Mouse (Mus musculus) testis, adult 2 months (tissue): ENCODE data around the gene Nr1d1. TPM values are rescaled to one million over a fixed set of nuclear protein-coding genes. Genes with fewer than 3 reads are reported as not detected.
A peak's percentile ranks its signal among the peaks of the same experiment; 100 is the strongest.

Source experiments
- H3K27ac ChIP-seq: fragments of 200-500 bp; 2 replicates; pipeline ENCODE4 v1.5.1; 2012; ENCODE audit warnings: low read depth, low read length; ENCODE audit not compliant: control insufficient read depth, insufficient read depth
- H3K27me3 ChIP-seq: fragments of 200-500 bp; 2 replicates; pipeline ENCODE4 v1.6.1; 2012; ENCODE audit warnings: mild to moderate bottlenecking, low read length, moderate library complexity; ENCODE audit not compliant: control insufficient read depth, insufficient read depth
- H3K36me3 ChIP-seq: fragments of 200-500 bp; 2 replicates; pipeline ENCODE4 v1.6.1; 2012; ENCODE audit warnings: mild to moderate bottlenecking, low read length; ENCODE audit not compliant: control insufficient read depth, insufficient read depth
- H3K4me1 ChIP-seq: fragments of 200-500 bp; 2 replicates; pipeline ENCODE4 v1.6.1; 2012; ENCODE audit warnings: low read length; ENCODE audit not compliant: control insufficient read depth, insufficient read depth
- H3K4me3 ChIP-seq: fragments of 200-500 bp; 2 replicates; pipeline ENCODE4 v1.5.1; 2012; ENCODE audit warnings: low read depth, mild to moderate bottlenecking, low read length, moderate library complexity, mixed read lengths; ENCODE audit not compliant: control insufficient read depth
- CTCF ChIP-seq: fragments of 200-500 bp; IDR thresholded peaks from 2 replicates; pipeline ENCODE4 v1.5.1; 2012; ENCODE audit warnings: low read depth, mild to moderate bottlenecking, inconsistent platforms, low read length, moderate library complexity; ENCODE audit not compliant: control insufficient read depth, insufficient read depth, insufficient replicate concordance
- POLR2A ChIP-seq: fragments of 200-500 bp; IDR thresholded peaks from 2 replicates; pipeline ENCODE4 v1.6.1; 2012; ENCODE audit warnings: low read depth, mild to moderate bottlenecking, inconsistent platforms, low read length, moderate library complexity; ENCODE audit not compliant: control insufficient read depth
- polyA plus RNA-seq: library from polyadenylated mRNA; depleted of rRNA; stranded (reverse); fragments of >200 nt; gene quantifications from 2 replicates; pipeline ENCODE4 v1.2.3, GENCODE M21; 2012

Gene Nr1d1
- polyA plus RNA-seq, 1 experiment: 34.7 TPM

DNA sequence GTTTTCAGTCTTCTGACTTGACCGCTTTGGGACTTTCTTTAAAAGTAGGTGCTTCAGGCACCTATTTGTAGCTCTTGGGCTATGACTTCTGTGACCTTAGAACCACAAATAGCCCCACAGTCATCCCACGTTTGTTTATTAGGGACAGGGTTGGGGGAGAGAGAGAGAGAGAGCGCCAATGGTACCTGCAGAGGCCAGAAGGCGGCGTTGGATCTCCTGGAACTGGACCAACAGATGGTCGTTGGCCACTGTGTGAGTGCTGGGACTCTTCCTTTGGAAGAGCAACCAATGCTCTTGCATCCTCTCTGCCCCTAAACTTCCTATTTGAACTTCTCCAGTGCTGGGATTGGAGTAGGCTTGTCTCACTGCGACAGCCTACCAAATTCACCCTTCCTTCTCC, 12.1 kb upstream of the Nr1d1 start:
- Histone ChIP-seq H3K36me3 (no peaks in the 10 kb centered on the region), H3K4me3 (no peak overlapping the region), H3K4me1 (peaks cover 26% of the 10 kb centered on the region), H3K27me3 (no peaks in the 10 kb centered on the region), H3K27ac (no peak overlapping the region)
- TF ChIP-seq CTCF (no peak), POLR2A (no peak)

DNA sequence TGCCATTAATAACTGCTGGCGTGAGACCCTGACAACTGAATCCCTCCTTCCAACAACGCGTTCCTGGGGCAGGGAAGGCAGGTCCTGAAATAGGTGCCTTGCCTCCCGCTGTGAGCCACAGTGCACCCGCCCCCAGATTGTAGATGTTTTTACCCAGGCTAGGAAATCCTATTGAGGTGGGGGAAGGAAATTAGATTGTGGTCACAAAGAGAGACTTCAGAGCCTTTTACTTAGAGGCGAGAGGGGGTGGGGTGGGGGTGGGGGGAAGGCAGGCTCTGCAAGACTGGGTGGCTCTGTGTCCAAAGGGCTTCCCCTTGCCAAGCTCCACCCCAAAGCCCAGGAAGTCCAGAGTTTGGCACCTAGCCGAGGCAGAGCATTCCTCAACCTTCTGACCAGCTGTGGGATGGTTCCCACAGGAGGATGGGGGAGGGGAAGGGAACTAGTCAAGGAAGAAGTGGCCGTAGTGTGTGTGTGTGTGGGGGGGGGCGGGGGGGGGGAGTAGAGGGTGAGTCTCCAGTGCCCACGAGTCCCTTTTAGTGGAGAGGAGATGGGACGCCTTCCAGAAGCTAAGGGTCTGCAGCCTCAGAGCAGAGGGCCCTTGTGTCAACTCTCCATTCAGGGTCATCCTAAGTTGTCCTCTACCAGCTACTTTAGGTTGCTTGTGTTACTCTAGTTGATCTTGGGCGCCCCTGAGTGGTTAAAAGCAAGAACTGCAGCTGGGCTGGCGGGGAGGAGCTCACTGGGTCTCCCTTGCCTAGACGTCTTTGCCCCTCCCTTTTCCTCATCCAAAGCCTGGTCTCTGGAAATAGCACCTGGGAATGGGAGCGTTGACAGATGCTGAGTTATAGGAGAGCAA, 11.5 kb upstream of the Nr1d1 start:
- peaks cover 29% of the 10 kb centered on the region for H3K4me1 ChIP-seq
- peak overlapping the region; percentile 78 for H3K27ac ChIP-seq
- TF ChIP-seq CTCF: peak; percentile 84; the same call in 1 of the 2 replicates
- TF ChIP-seq POLR2A: no peak
- no peak overlapping the region for H3K4me3 ChIP-seq
- H3K36me3 ChIP-seq: no peaks in the 10 kb centered on the region
- no peaks in the 10 kb centered on the region for H3K27me3 ChIP-seq

DNA sequence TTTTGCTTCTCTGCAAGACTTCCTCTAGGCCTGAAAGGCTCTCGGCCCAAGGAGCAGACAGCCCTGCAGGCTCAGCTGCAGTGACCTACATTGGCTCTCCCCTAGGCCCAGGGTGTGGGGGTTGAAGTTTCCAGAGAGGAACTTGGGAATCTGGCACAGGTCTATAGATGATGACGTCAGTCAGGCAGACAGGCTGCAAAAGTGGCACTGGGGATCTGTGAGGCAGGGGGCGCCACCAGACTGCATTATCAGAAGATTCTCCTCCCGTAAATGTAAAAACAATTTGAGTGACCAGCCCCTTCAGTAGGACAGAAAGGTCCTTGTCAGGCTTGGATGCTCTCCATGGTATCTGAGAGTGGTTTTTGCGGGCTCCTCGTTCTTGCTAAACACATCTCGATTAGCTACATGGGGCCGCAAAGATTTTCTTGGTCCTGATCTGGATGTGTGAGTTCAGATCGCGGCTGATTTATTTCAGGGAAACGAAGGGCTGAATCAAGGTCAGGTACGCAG, 10.7 kb upstream of the Nr1d1 start:
- no peaks in the 10 kb centered on the region for H3K27me3 ChIP-seq
- TF ChIP-seq POLR2A (no peak; the same call in 1 of the 2 replicates), CTCF (no peak; the same call in 1 of the 2 replicates)
- no peaks in the 10 kb centered on the region for H3K36me3 ChIP-seq
- H3K4me3 ChIP-seq: no peak overlapping the region
- peaks cover 30% of the 10 kb centered on the region for H3K4me1 ChIP-seq
- peak overlapping the region; percentile 78 for H3K27ac ChIP-seq

DNA sequence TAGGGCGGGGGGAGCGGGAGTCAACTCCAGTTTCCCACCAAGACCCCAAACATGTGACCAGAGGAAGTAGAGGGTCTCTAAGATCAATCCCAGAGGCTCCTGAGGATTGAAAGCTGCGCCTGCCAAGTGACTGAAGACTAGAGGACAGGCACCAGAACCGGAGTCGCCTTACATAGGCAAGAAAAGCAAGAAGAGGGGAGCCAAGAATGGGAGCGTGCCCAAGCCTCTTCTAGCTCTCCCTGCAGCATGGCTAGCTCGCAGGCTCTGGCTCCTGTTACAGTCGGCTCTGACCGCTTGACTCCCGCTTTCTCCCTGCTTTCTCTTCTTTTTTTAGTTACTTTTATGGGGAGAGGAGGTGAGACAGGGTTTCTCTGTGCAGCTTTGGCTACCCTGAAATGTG, 10.1 kb upstream of the Nr1d1 start:
- no peak overlapping the region for H3K27ac ChIP-seq
- no peaks in the 10 kb centered on the region for H3K36me3 ChIP-seq
- H3K27me3 ChIP-seq: no peaks in the 10 kb centered on the region
- no peak for TF ChIP-seq POLR2A
- no peak for TF ChIP-seq CTCF
- H3K4me1 ChIP-seq: peaks cover 30% of the 10 kb centered on the region
- no peak overlapping the region for H3K4me3 ChIP-seq

DNA sequence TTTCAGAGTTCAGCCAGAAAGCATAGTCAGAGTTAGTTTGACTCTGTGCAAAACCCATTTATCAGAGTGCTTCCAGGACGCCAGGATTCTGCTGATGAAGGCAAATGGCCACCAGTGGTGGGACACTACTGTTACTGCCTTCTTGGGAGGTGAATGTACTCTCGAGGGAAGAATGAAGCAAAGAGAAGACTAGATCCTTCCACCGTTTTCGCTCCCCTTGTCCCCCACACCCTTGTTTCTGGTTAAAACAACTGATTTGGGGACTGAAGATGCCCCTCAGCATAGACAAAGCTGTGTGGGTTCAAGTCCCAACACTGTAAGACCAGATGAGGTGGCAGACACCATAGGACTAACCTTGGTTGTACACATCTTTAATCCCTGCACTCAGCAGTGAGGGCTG, 9.0 kb upstream of the Nr1d1 start:
- no peak overlapping the region for H3K4me3 ChIP-seq
- peaks cover 30% of the 10 kb centered on the region for H3K4me1 ChIP-seq
- peak overlapping the region; percentile 34; the same call in 1 of the 2 replicates for H3K27ac ChIP-seq
- no peak for TF ChIP-seq CTCF
- TF ChIP-seq POLR2A: no peak
- H3K36me3 ChIP-seq: no peaks in the 10 kb centered on the region
- H3K27me3 ChIP-seq: no peaks in the 10 kb centered on the region

DNA sequence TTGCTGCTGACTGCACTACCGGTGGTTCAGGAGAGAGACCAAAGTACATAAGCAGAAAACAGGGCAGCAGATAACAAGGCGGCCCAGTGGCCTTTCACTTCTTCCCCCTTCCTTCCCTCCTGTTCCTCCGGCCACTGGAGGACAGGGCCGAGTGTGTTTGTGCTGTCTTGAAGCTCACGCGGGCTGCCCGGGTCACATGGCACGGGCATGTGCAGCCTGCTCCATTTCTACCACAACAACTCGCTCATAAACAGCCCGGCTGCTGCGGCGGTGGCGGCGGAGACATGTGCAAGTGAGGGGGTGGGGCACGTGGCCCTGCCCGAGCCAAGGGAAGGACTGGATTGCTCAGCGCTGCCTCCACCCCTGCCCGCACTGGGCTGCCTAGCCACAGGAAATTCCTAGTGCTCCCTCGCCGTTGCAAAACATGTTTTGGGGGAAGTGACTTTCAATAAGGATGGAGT, 8.1 kb upstream of the Nr1d1 start:
- TF ChIP-seq POLR2A: no peak
- no peak for TF ChIP-seq CTCF
- peak overlapping the region; percentile 82 for H3K27ac ChIP-seq
- no peaks in the 10 kb centered on the region for H3K36me3 ChIP-seq
- no peaks in the 10 kb centered on the region for H3K27me3 ChIP-seq
- peaks cover 27% of the 10 kb centered on the region for H3K4me1 ChIP-seq
- H3K4me3 ChIP-seq: peak overlapping the region; percentile 25

DNA sequence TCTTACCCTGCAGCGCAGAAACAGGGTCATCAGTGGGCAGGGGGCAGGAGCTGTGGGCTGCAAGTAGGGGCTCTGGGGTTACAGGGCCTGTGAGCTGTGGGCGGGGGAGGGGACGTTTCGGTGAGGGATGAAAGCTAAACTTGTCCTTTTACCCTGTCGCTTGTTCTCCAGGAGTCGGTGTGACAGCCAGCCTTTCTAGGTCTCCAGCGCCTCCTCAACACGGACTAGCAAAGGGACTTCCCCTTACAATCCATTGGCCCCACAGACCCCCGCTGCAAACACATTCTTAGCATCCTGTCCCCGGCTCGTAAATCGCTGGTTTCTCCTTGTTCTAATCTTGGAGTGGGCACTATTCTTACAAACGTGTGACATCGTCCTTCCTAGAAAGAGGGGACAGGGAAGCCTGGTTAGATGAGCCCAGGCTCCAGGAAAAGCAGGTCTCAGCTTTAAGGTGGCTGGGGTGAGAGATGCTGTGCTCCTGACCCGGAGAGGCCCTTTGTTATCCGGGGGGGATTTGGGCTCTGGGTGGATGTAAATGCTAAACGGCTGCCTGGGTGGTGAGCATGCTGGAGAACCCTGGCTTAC, 7.6 kb upstream of the Nr1d1 start:
- Histone ChIP-seq H3K36me3 (no peaks in the 10 kb centered on the region), H3K4me1 (peaks cover 27% of the 10 kb centered on the region), H3K4me3 (peak overlapping the region; percentile 25; the same call in 1 of the 2 replicates), H3K27me3 (no peaks in the 10 kb centered on the region), H3K27ac (peak overlapping the region; percentile 82)
- TF ChIP-seq POLR2A (0 out of 2 replicates have a peak, but pooled peaks have one; percentile 4), CTCF (no peak)
